Mouse (Mus musculus) small intestine, adult 2 months (tissue): ENCODE results near the gene Tmem170.

Source experiments
- CTCF ChIP-seq: fragments of 200-500 bp; IDR thresholded peaks from 2 replicates; pipeline ENCODE4 v1.5.1; 2012; ENCODE audit warnings: low read depth, mild to moderate bottlenecking, control low read depth, inconsistent platforms, low read length, moderate library complexity, mixed read lengths; ENCODE audit not compliant: insufficient replicate concordance, insufficient read length; ENCODE audit errors: extremely low read depth
- POLR2A ChIP-seq: fragments of 200-500 bp; IDR thresholded peaks from 2 replicates; pipeline ENCODE4 v1.6.1; 2012; ENCODE audit warnings: low read depth, mild to moderate bottlenecking, control low read depth, inconsistent platforms, low read length, moderate library complexity

DNA sequence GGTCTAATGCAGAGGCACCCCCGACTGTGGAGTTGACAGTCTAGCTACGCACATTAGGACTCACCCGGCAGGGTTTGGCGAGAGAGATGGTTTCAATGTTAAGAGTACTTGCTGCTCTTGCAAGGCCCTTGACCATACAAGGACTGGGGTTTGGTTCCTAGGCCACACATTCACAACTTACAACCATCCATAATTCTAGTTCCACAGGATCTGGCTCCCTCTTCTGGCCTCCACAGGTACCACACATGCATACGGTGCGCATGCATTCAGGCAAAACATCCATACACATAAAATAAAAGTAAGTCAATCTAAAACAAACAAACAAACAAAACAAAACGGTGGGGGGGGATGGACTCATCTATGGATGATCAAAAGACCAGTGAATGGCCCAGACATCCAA, 18.4 kb upstream of the Tmem170 start:
- TF ChIP-seq POLR2A (no peak), CTCF (no peak)
